Mouse (Mus musculus): Measurements from ENCODE around the gene Mbnl2. TPM values are rescaled to one million over a fixed set of nuclear protein-coding genes. Genes with fewer than 3 reads are reported as not detected.
A peak's percentile ranks its signal among the peaks of the same experiment; 100 is the strongest.

Mbnl2 gene
- polyA plus RNA-seq (2015; fragmentation: Nextera tagmentation; extraction: Ambion mirVana): 15.9 and 19.3 TPM in 2 replicates

- Histone ChIP-seq H3K27me3 (ENCODE audit: control insufficient read depth, insufficient read depth, low read depth, low read length) (no peaks in the 10 kb centered on the region), H3K9ac (ENCODE audit: low read depth, low read length) (peak within 1 kb of the TSS; percentile 77), H3K9me3 (replicated peaks; ENCODE audit: control insufficient read depth, low read length) (no peaks in the 10 kb centered on the region), H3K27ac (ENCODE audit: low read length) (peak within 1 kb of the TSS; percentile 88), H3K4me1 (ENCODE audit: control insufficient read depth, low read depth, low read length) (peaks cover 42% of the 10 kb centered on the region), H3K36me3 (ENCODE audit: control insufficient read depth, insufficient read depth) (no peaks in the 10 kb centered on the region), H3K4me3 (ENCODE audit: low read depth, low read length) (peak within 1 kb of the TSS; percentile 76), H3K4me2 (ENCODE audit: low read depth, low read length) (peak within 1 kb of the TSS; percentile 88)
- 1% methylated on average over 35 of the region's 35 CpGs for WGBS (ENCODE audit: insufficient replicate concordance)
- peak; percentile 99 for ATAC-seq (ENCODE audit: low read depth)
These were observed at the start of gene Mbnl2 for GRCm38 (mm10) chr14:120275246-120276238. Mbnl2 (plus strand) TSS chr14:120275669.

GRCm38 (mm10) chr14:120232076-120232496 lies 43.4 kb upstream of the Mbnl2 start:
- Histone ChIP-seq H3K4me2 (ENCODE audit: low read depth, low read length) (no peak overlapping the region), H3K4me1 (ENCODE audit: control insufficient read depth, low read depth, low read length) (no peaks in the 10 kb centered on the region), H3K9ac (ENCODE audit: low read depth, low read length) (no peak overlapping the region), H3K27ac (ENCODE audit: low read length) (no peak overlapping the region), H3K36me3 (ENCODE audit: control insufficient read depth, insufficient read depth) (no peaks in the 10 kb centered on the region), H3K27me3 (ENCODE audit: control insufficient read depth, insufficient read depth, low read depth, low read length) (no peaks in the 10 kb centered on the region), H3K9me3 (replicated peaks; ENCODE audit: control insufficient read depth, low read length) (no peaks in the 10 kb centered on the region), H3K4me3 (ENCODE audit: low read depth, low read length) (no peak overlapping the region)
- 47% methylated on average over 7 of the region's 7 CpGs for WGBS (ENCODE audit: insufficient replicate concordance)
- no peak for ATAC-seq (ENCODE audit: low read depth)

- no peak overlapping the region for H3K9ac ChIP-seq (ENCODE audit: low read depth, low read length)
These were observed 39.9 kb upstream of the Mbnl2 start for GRCm38 (mm10) chr14:120235610-120236009.

GRCm38 (mm10) chr14:120238501-120238900 lies 37.0 kb upstream of the Mbnl2 start:
- H3K27ac ChIP-seq (ENCODE audit: low read length): no peak overlapping the region
- no peak for ATAC-seq (ENCODE audit: low read depth)
- H3K4me1 ChIP-seq (ENCODE audit: control insufficient read depth, low read depth, low read length): no peaks in the 10 kb centered on the region
- no peak overlapping the region for H3K9ac ChIP-seq (ENCODE audit: low read depth, low read length)
- no peak overlapping the region for H3K4me3 ChIP-seq (ENCODE audit: low read depth, low read length)
- no peaks in the 10 kb centered on the region for H3K36me3 ChIP-seq (ENCODE audit: control insufficient read depth, insufficient read depth)
- H3K27me3 ChIP-seq (ENCODE audit: control insufficient read depth, insufficient read depth, low read depth, low read length): no peaks in the 10 kb centered on the region
- H3K4me2 ChIP-seq (ENCODE audit: low read depth, low read length): no peak overlapping the region
- no peaks in the 10 kb centered on the region for H3K9me3 ChIP-seq (replicated peaks; ENCODE audit: control insufficient read depth, low read length)

More at GRCm38 (mm10) chr14:120235610-120236009, 39.9 kb upstream of the Mbnl2 start:
- Histone ChIP-seq H3K36me3 (ENCODE audit: control insufficient read depth, insufficient read depth) (no peaks in the 10 kb centered on the region), H3K27me3 (ENCODE audit: control insufficient read depth, insufficient read depth, low read depth, low read length) (no peaks in the 10 kb centered on the region), H3K9me3 (replicated peaks; ENCODE audit: control insufficient read depth, low read length) (no peaks in the 10 kb centered on the region), H3K27ac (ENCODE audit: low read length) (no peak overlapping the region), H3K4me3 (ENCODE audit: low read depth, low read length) (no peak overlapping the region), H3K4me1 (ENCODE audit: control insufficient read depth, low read depth, low read length) (no peaks in the 10 kb centered on the region), H3K4me2 (ENCODE audit: low read depth, low read length) (no peak overlapping the region)
- no peak for ATAC-seq (ENCODE audit: low read depth)
- 69% methylated on average over 7 of the region's 7 CpGs for WGBS (ENCODE audit: insufficient replicate concordance)

GRCm38 (mm10) chr14:120240209-120240608 lies 35.3 kb upstream of the Mbnl2 start:
- Histone ChIP-seq H3K36me3 (ENCODE audit: control insufficient read depth, insufficient read depth) (no peaks in the 10 kb centered on the region), H3K4me1 (ENCODE audit: control insufficient read depth, low read depth, low read length) (no peaks in the 10 kb centered on the region), H3K9ac (ENCODE audit: low read depth, low read length) (no peak overlapping the region), H3K27ac (ENCODE audit: low read length) (no peak overlapping the region), H3K4me2 (ENCODE audit: low read depth, low read length) (no peak overlapping the region), H3K27me3 (ENCODE audit: control insufficient read depth, insufficient read depth, low read depth, low read length) (no peaks in the 10 kb centered on the region), H3K9me3 (replicated peaks; ENCODE audit: control insufficient read depth, low read length) (no peaks in the 10 kb centered on the region), H3K4me3 (ENCODE audit: low read depth, low read length) (no peak overlapping the region)
- ATAC-seq (ENCODE audit: low read depth): no peak
- 12% methylated on average over 4 of the region's 4 CpGs for WGBS (ENCODE audit: insufficient replicate concordance)

- Histone ChIP-seq H3K4me1 (ENCODE audit: control insufficient read depth, low read depth, low read length) (no peaks in the 10 kb centered on the region), H3K27ac (ENCODE audit: low read length) (no peak overlapping the region), H3K4me2 (ENCODE audit: low read depth, low read length) (no peak overlapping the region), H3K9ac (ENCODE audit: low read depth, low read length) (no peak overlapping the region), H3K9me3 (replicated peaks; ENCODE audit: control insufficient read depth, low read length) (no peaks in the 10 kb centered on the region), H3K36me3 (ENCODE audit: control insufficient read depth, insufficient read depth) (no peaks in the 10 kb centered on the region), H3K4me3 (ENCODE audit: low read depth, low read length) (no peak overlapping the region), H3K27me3 (ENCODE audit: control insufficient read depth, insufficient read depth, low read depth, low read length) (no peaks in the 10 kb centered on the region)
- 53% methylated on average over 5 of the region's 5 CpGs for WGBS (ENCODE audit: insufficient replicate concordance)
- no peak for ATAC-seq (ENCODE audit: low read depth)
These were observed 32.8 kb upstream of the Mbnl2 start for GRCm38 (mm10) chr14:120242711-120243110.

GRCm38 (mm10) chr14:120245081-120245705 lies 30.3 kb upstream of the Mbnl2 start:
- no peaks in the 10 kb centered on the region for H3K4me1 ChIP-seq (ENCODE audit: control insufficient read depth, low read depth, low read length)
- ATAC-seq (ENCODE audit: low read depth): no peak
- 65% methylated on average over 8 of the region's 8 CpGs for WGBS (ENCODE audit: insufficient replicate concordance)

GRCm38 (mm10) chr14:120253331-120253730 lies 22.1 kb upstream of the Mbnl2 start:
- Histone ChIP-seq H3K27me3 (ENCODE audit: control insufficient read depth, insufficient read depth, low read depth, low read length) (no peaks in the 10 kb centered on the region), H3K4me3 (ENCODE audit: low read depth, low read length) (no peak overlapping the region), H3K9me3 (replicated peaks; ENCODE audit: control insufficient read depth, low read length) (0 out of 2 replicates have a peak, but pooled peaks cover 2% of the 10 kb centered on the region), H3K27ac (ENCODE audit: low read length) (no peak overlapping the region), H3K4me1 (ENCODE audit: control insufficient read depth, low read depth, low read length) (no peaks in the 10 kb centered on the region; the same call in 1 of the 2 replicates), H3K36me3 (ENCODE audit: control insufficient read depth, insufficient read depth) (no peaks in the 10 kb centered on the region), H3K4me2 (ENCODE audit: low read depth, low read length) (no peak overlapping the region), H3K9ac (ENCODE audit: low read depth, low read length) (no peak overlapping the region)
- ATAC-seq (ENCODE audit: low read depth): no peak
- WGBS (ENCODE audit: insufficient replicate concordance): 67% methylated on average over 7 of the region's 7 CpGs

More at GRCm38 (mm10) chr14:120245081-120245705, 30.3 kb upstream of the Mbnl2 start:
- Histone ChIP-seq H3K36me3 (ENCODE audit: control insufficient read depth, insufficient read depth) (no peaks in the 10 kb centered on the region), H3K9me3 (replicated peaks; ENCODE audit: control insufficient read depth, low read length) (no peaks in the 10 kb centered on the region), H3K4me3 (ENCODE audit: low read depth, low read length) (no peak overlapping the region), H3K27me3 (ENCODE audit: control insufficient read depth, insufficient read depth, low read depth, low read length) (no peaks in the 10 kb centered on the region), H3K4me2 (ENCODE audit: low read depth, low read length) (no peak overlapping the region), H3K9ac (ENCODE audit: low read depth, low read length) (no peak overlapping the region), H3K27ac (ENCODE audit: low read length) (no peak overlapping the region)

GRCm38 (mm10) chr14:120256146-120256545 lies 19.3 kb upstream of the Mbnl2 start:
- 79% methylated on average over 2 of the region's 2 CpGs for WGBS (ENCODE audit: insufficient replicate concordance)
- no peak for ATAC-seq (ENCODE audit: low read depth)
- no peaks in the 10 kb centered on the region for H3K36me3 ChIP-seq (ENCODE audit: control insufficient read depth, insufficient read depth)
- no peaks in the 10 kb centered on the region; the same call in 1 of the 2 replicates for H3K4me1 ChIP-seq (ENCODE audit: control insufficient read depth, low read depth, low read length)
- no peak overlapping the region for H3K4me2 ChIP-seq (ENCODE audit: low read depth, low read length)
- no peak overlapping the region for H3K4me3 ChIP-seq (ENCODE audit: low read depth, low read length)
- no peak overlapping the region for H3K27ac ChIP-seq (ENCODE audit: low read length)
- no peaks in the 10 kb centered on the region for H3K27me3 ChIP-seq (ENCODE audit: control insufficient read depth, insufficient read depth, low read depth, low read length)
- H3K9me3 ChIP-seq (replicated peaks; ENCODE audit: control insufficient read depth, low read length): 0 out of 2 replicates have a peak, but pooled peaks cover 2% of the 10 kb centered on the region
- H3K9ac ChIP-seq (ENCODE audit: low read depth, low read length): no peak overlapping the region

Data from liver, embryonic 16.5 days (tissue).